Mouse (Mus musculus) frontal cortex, postnatal 10 days (tissue): ENCODE results near the gene Efcab11.
"Not testable (repeated sequence)": the region's sequence is repeated elsewhere in the genome, so short reads cannot be mapped to it uniquely, and the experiment has no call there.

Experiments used
- DNase-seq, 2 experiments: peaks; one replicate each; pipeline ENCODE4 v3.0.0; 2022; ENCODE audit warnings: low spot score in 2 of 2, mixed read lengths in 1 of 2

Gene Efcab11

GRCm38 (mm10) chr12:99874609-99875008 lies 9.6 kb downstream of the Efcab11 start:
- no peak for DNase-seq

- DNase-seq, result no peak
Measured at GRCm38 (mm10) chr12:99873443-99873842, 10.8 kb downstream of the Efcab11 start.

GRCm38 (mm10) chr12:99868821-99869220 lies 15.4 kb downstream of the Efcab11 start:
- DNase-seq, result no peak

- DNase-seq, result no peak
Measured at GRCm38 (mm10) chr12:99864613-99865012, 19.6 kb downstream of the Efcab11 start.

GRCm38 (mm10) chr12:99860981-99861380 lies 23.3 kb downstream of the Efcab11 start:
- DNase-seq, result no peak

- DNase-seq, result no peak
Measured at GRCm38 (mm10) chr12:99859391-99860100, 24.7 kb downstream of the Efcab11 start.

- DNase-seq, result no peak
Measured at GRCm38 (mm10) chr12:99858664-99859063, 25.6 kb downstream of the Efcab11 start.

GRCm38 (mm10) chr12:99856011-99856410 lies 28.2 kb downstream of the Efcab11 start:
- DNase-seq, result no peak

GRCm38 (mm10) chr12:99853323-99854258 lies 30.6 kb downstream of the Efcab11 start:
- no peak for DNase-seq

GRCm38 (mm10) chr12:99849996-99850395 lies 34.2 kb downstream of the Efcab11 start:
- no peak for DNase-seq

GRCm38 (mm10) chr12:99844951-99845350 lies 39.3 kb downstream of the Efcab11 start:
- no peak for DNase-seq

- no peak for DNase-seq
Measured at GRCm38 (mm10) chr12:99838703-99839102, 45.5 kb downstream of the Efcab11 start.

GRCm38 (mm10) chr12:99838109-99838508 lies 46.1 kb downstream of the Efcab11 start:
- DNase-seq, result no peak

- DNase-seq, result no peak
Measured at GRCm38 (mm10) chr12:99837528-99837927, 46.7 kb downstream of the Efcab11 start.

- peak; percentile 27 to 36 for DNase-seq
Measured at GRCm38 (mm10) chr12:99836404-99837131, 47.7 kb downstream of the Efcab11 start.

GRCm38 (mm10) chr12:99833476-99833875 lies 50.8 kb downstream of the Efcab11 start:
- DNase-seq, result no peak

- DNase-seq, result no peak
Measured at GRCm38 (mm10) chr12:99822591-99822990, 61.6 kb downstream of the Efcab11 start.

GRCm38 (mm10) chr12:99821309-99821934 lies 62.8 kb downstream of the Efcab11 start:
- DNase-seq, result no peak

- no peak for DNase-seq
Measured at GRCm38 (mm10) chr12:99819186-99819974, 64.9 kb downstream of the Efcab11 start.

- not testable (repeated sequence) for DNase-seq
Measured at GRCm38 (mm10) chr12:99818006-99818405, 66.2 kb downstream of the Efcab11 start.

- no peak for DNase-seq
Measured at GRCm38 (mm10) chr12:99815244-99815643, 69.0 kb downstream of the Efcab11 start.
